Mouse (Mus musculus): ENCODE data around the gene Nt5c.
"Not testable (repeated sequence)": the region's sequence is repeated elsewhere in the genome, so short reads cannot be mapped to it uniquely, and the experiment has no call there.

Gene Nt5c

DNA sequence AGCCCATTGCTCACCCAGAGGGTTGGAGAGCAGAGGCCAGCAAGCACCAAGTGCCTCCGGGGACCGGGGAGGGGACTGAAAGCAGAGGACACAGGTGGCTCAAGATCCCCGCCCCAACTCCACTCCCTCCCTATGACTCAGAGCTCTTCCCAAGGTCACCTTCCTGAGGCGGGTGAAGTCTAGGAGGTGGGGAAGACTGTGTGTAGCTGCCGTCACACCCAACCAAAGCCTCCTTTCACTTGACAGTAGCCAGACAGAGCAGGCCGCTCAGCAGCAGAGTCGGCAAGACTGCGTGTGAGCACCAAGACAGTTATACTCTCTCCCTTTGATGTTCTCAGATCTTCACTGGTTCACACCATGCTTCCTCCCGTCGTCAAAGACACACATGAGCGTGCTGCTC is 28.3 kb downstream of the Nt5c start:
- DNase-seq = no peak

GRCm38 (mm10) chr11:115462243-115462891 is 29.3 kb downstream of the Nt5c start, which contains the start of gene Slc16a5:
Slc16a5 (plus strand) TSS chr11:115462474.
- DNase-seq = no peak

DNA sequence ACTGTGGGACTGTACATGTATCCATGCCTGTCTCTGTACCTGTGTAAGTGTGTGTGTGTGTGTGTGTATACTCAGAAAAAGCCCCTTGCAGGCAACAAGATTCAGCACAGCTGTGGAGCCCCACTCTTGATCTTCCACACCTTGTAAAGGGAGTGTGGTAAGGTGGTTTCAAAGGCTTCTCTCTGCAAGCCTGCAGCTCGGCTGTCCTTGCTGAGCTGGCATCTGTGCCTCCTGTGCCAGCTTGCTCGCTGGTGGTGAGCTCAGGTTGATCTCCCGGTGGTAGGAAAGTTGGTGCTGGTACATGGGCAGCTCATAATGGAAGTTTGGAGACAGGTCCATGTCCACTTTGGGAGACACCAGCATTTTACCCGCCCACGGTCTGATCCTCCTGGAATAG is 29.8 kb downstream of the Nt5c start:
- no peak for DNase-seq

- no peak for DNase-seq
Observed at GRCm38 (mm10) chr11:115460976-115461375, 30.7 kb downstream of the Nt5c start.

DNA sequence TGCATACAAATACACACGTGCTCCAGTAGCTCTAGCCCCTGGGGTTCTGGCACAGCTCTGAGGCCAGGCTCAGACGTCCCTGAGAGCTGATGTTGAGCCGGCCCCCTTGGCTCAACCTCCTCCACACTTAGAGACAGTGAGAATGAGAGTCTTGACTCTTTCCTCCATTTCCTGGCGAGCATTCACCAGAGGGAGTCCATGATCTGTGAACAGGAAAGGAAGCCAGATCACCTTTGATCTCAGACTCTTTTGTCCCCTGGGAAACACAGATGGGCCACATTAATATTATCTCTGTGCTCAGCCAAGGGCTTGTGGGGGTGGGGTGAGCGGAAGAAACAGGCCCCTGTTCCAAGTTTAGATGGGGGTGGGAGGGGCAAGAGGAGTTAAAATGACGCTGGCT is 34.3 kb downstream of the Nt5c start:
- no peak for DNase-seq

DNA sequence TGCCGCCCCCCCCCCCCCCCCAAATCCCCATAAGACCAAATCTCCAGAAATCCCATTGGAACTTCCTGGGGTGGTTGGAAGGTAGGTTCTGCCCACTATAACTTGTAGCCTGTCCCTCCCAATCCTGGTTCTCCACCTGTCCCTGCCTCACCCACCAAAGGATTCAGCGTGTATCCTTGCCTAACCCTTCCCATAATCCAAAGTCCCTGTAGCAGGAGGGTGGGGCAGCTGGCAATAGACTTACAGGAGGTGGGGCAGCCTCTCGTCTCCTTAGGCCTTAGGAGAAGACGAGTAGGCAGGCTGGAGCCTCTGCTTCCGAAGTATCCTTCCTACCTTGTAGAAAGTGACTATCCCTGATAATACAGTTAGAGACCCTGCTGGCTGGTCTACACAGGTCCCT is 35.5 kb downstream of the Nt5c start:
- no peak for DNase-seq

- DNase-seq = no peak
Observed at GRCm38 (mm10) chr11:115455619-115456018, 36.0 kb downstream of the Nt5c start.

DNA sequence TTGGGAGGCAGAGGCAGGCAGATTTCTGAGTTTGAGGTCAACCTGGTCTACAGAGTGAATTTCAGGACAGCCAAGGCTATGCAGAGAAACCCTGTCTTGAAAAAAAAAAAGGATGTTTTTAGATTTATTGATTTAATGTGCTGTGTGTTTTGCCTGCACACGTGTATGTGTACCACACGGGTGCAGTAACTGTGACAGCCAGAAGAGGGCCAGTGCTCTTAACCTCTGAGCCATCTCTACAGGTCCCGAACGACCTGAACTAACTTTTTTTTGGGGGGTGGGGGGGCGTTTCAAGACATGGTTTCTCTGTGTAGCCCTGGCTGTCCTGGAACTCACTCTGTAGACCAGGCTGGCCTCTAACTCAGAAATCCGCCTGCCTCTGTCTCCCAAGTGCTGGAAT is 36.8 kb downstream of the Nt5c start:
- DNase-seq = not testable (repeated sequence)

DNA sequence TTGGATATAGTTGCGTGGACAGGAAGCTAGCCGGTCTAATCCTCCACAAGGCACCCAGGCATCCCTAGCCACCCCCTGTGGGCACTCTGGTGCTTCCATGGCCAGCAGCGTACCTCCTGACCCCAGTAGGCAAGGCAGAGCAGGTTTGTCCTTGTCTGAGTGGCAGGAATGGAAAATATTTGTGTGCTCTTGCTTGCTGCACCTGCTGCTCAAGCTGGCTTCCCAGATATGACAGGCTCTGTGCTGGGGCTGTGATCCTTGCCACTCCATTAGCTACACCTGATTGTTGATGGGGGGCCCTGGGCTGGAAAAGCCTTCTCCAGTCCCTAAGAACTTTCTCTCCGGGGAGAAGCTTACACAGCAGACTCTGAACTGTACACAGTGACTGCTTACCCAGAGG is 38.4 kb downstream of the Nt5c start:
- DNase-seq = no peak

DNA sequence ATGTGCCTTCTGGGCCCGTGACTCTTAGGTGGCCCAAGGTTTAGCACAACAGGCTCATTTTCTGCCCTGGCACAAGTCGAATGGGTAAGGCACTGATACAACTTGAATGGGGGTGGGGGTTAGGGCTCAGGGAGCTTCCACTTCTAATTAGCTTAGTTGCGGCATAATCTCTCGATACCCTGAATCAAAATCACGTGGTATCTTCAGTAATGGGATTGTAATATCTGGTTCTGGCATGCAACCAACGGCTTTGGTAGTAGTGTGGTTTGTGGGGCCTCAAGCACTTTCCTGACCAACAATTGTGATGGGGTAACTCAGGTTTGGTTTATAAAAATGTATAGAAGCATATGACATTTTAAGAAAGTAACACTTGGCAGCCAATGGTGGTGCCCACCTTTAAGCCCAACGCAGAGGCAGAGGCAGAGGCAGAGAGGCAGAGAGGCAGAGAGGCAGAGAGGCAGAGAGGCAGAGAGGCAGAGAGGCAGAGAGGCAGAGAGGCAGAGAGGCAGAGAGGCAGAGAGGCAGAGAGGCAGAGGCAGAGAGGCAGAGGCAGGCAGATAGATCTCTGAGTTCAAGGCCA is 39.3 kb downstream of the Nt5c start:
- DNase-seq = no peak

DNA sequence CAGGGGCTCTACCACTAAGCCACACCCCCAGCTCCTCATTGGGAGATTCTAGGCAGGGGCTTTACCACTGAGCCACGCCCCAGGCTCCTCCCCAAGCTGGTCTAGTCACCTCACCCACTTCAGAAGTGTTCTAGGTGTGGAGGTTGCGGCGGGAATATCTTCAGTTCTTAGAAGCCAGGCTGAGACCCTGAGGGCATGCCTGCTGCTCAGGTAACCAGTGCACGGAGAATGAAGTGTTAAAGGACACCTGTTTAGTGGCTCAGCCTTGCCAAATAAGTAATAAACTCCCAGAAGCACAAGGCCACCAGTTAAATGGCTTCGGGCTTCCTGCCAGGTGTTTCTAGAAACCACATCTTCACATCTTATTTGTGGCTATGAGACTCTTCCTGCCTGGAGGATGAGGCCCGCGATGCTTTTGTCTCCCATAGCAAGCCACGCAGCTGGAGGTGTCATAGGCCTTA is 39.9 kb downstream of the Nt5c start:
- DNase-seq = no peak

- DNase-seq = no peak
Observed at GRCm38 (mm10) chr11:115450176-115450575, 41.5 kb downstream of the Nt5c start.

DNA sequence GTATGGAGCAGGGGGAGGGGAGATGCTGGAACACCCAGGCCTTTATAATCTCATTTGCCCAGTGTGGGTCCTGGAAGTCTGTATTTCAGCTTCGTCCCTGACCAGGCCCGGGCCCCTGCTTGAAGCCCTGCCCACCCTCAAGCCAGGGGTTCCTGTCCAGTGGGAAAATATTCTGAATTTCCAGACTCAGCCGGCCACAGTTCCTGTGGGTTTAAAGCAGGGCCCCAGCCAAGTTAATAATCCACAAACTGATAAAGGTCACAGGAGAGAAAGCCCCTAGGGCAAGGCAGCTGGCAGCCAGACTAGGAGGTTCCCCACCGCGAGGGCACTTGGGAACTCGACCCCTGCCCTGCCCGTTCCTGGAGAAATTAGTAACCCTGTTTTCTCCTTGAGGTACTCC is 42.7 kb downstream of the Nt5c start:
- DNase-seq = no peak

- no peak for DNase-seq
Observed at GRCm38 (mm10) chr11:115448075-115448474, 43.6 kb downstream of the Nt5c start.

DNA sequence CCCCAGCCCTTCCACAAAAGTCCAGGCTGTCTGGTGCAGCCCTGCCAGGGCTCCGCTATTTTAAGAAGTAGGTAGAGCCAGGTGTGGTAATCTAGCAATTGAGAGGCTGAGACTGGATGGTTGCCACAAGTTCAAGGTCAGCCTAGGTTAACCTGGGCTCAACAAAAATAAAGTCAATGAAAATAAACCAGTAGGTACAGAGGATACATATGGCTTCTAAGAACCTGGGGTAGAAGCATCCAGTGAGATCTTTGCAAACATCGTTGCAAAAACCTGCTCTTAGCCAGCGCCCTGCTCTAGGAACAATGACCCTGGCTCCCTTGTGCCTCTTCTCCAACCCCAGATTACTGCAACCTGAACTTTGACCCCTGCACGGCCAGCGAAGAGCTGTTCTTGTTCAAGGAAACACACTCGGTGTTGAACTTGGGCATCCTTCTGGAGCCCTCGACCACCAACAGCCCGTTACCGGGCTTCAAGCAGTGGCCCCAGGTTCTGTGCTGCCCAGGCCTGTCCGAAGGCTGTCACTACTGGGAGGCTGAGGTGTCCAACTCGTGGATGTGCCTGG is 44.3 kb downstream of the Nt5c start:
- DNase-seq = no peak

- DNase-seq = no peak
Observed at GRCm38 (mm10) chr11:115446906-115447305, 44.8 kb downstream of the Nt5c start.

DNA sequence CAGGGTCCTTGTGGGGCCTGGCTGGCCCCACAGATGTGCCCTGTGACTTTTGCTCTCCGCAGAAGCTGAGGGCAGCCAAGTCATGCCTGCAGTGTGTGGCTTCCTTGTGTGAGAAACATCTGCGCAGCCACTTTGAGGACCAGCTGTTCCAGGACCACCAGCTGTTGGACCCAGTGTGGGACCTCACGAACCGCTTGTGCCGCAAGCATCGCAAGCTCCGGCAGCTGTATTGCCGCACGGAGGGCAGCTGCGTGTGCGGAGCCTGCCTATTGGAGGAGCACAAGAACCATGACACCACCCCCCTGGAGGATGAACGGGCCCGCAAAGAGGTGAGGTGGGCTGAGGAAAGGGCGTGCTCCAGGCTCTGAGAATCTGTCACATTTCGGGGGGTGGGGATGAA is 50.2 kb downstream of the Nt5c start:
- no peak for DNase-seq

Data from right cerebral cortex, postnatal 4 days (tissue).